Mouse (Mus musculus) testis, adult 2 months (tissue): ENCODE measurements at regions not wholly inside any gene's neighbourhood (a gene's known extent, or its start where the extent isn't known, plus 50 kb on each side); places are given as distances from the start of the nearest gene placed in this dataset.

Experiments
- CTCF ChIP-seq: fragments of 200-500 bp; IDR thresholded peaks from 2 replicates; pipeline ENCODE4 v1.5.1; 2012; ENCODE audit warnings: low read depth, mild to moderate bottlenecking, inconsistent platforms, low read length, moderate library complexity; ENCODE audit not compliant: control insufficient read depth, insufficient read depth, insufficient replicate concordance
- POLR2A ChIP-seq: fragments of 200-500 bp; IDR thresholded peaks from 2 replicates; pipeline ENCODE4 v1.6.1; 2012; ENCODE audit warnings: low read depth, mild to moderate bottlenecking, inconsistent platforms, low read length, moderate library complexity; ENCODE audit not compliant: control insufficient read depth

- TF ChIP-seq POLR2A (no peak), CTCF (no peak)
Observed at GRCm38 (mm10) chr4:58613022-58613421, 59.3 kb upstream of the Lpar1 start.
